Mouse (Mus musculus): Measurements from ENCODE around the gene Gm10840.
"Not testable (repeated sequence)": the region's sequence is repeated elsewhere in the genome, so short reads cannot be mapped to it uniquely, and the experiment has no call there.

The Gm10840 gene

GRCm38 (mm10) chr11:106160841-106161721, at the start of gene Gm10840, which contains the start of gene Limd2:
Gene Gm10840, plus strand, starts transcription at chr11:106160850.
Gene Limd2, minus strand, starts transcription at chr11:106160860.
- DNase-seq (ENCODE audit: low spot score in 2 of 2) = peak; percentile 31 to 55

- no peak for DNase-seq (ENCODE audit: low spot score in 2 of 2)
Observed at GRCm38 (mm10) chr11:106111688-106112087, 49.0 kb upstream of the Gm10840 start.

GRCm38 (mm10) chr11:106122221-106122620, 38.4 kb upstream of the Gm10840 start:
- DNase-seq (ENCODE audit: low spot score in 2 of 2) = no peak

GRCm38 (mm10) chr11:106122736-106123135, 37.9 kb upstream of the Gm10840 start:
- DNase-seq (ENCODE audit: low spot score in 2 of 2) = peak; percentile 19 to 34

GRCm38 (mm10) chr11:106124784-106125183, 35.9 kb upstream of the Gm10840 start:
- no peak for DNase-seq (ENCODE audit: low spot score in 2 of 2)

- peak in 1 of 2 experiments; percentile 21 for DNase-seq (ENCODE audit: low spot score in 2 of 2)
Observed at GRCm38 (mm10) chr11:106125827-106126226, 34.8 kb upstream of the Gm10840 start.

- DNase-seq (ENCODE audit: low spot score in 2 of 2) = not testable (repeated sequence)
Observed at GRCm38 (mm10) chr11:106126727-106127373, 33.8 kb upstream of the Gm10840 start.

- DNase-seq (ENCODE audit: low spot score in 2 of 2) = no peak
Observed at GRCm38 (mm10) chr11:106129477-106129876, 31.2 kb upstream of the Gm10840 start.

GRCm38 (mm10) chr11:106132516-106132915, 28.1 kb upstream of the Gm10840 start:
- no peak for DNase-seq (ENCODE audit: low spot score in 2 of 2)

- DNase-seq (ENCODE audit: low spot score in 2 of 2) = no peak
Observed at GRCm38 (mm10) chr11:106134580-106135528, 25.8 kb upstream of the Gm10840 start.

- no peak for DNase-seq (ENCODE audit: low spot score in 2 of 2)
Observed at GRCm38 (mm10) chr11:106151219-106151618, 9.4 kb upstream of the Gm10840 start.

GRCm38 (mm10) chr11:106152132-106152531, 8.5 kb upstream of the Gm10840 start:
- DNase-seq (ENCODE audit: low spot score in 2 of 2) = no peak

GRCm38 (mm10) chr11:106154091-106154490, 6.6 kb upstream of the Gm10840 start:
- no peak for DNase-seq (ENCODE audit: low spot score in 2 of 2)

GRCm38 (mm10) chr11:106154770-106155169, 5.9 kb upstream of the Gm10840 start:
- DNase-seq (ENCODE audit: low spot score in 2 of 2) = no peak

GRCm38 (mm10) chr11:106155761-106156160, 4.9 kb upstream of the Gm10840 start:
- no peak for DNase-seq (ENCODE audit: low spot score in 2 of 2)

GRCm38 (mm10) chr11:106156257-106156656, 4.4 kb upstream of the Gm10840 start:
- DNase-seq (ENCODE audit: low spot score in 2 of 2) = no peak

- no peak for DNase-seq (ENCODE audit: low spot score in 2 of 2)
Observed at GRCm38 (mm10) chr11:106157154-106157553, 3.5 kb upstream of the Gm10840 start.

- DNase-seq (ENCODE audit: low spot score in 2 of 2) = peak; percentile 44 to 61
Observed at GRCm38 (mm10) chr11:106158081-106158929, 2.3 kb upstream of the Gm10840 start.

GRCm38 (mm10) chr11:106158930-106159215, 1.8 kb upstream of the Gm10840 start:
- no peak for DNase-seq (ENCODE audit: low spot score in 2 of 2)

GRCm38 (mm10) chr11:106159216-106159920, 1.3 kb upstream of the Gm10840 start:
- DNase-seq (ENCODE audit: low spot score in 2 of 2) = peak; percentile 89 to 91

Measured in natural killer cell, adult 2 months (primary cell).